Mouse (Mus musculus) stomach, postnatal 0 days (tissue): ENCODE results near the gene Slc10a7.

Experiments used
- CTCF ChIP-seq: IDR thresholded peaks from 2 replicates; pipeline ENCODE4 v1.5.1; 2016; ENCODE audit warnings: antibody characterized with exemption, low read depth, mild to moderate bottlenecking, moderate library complexity
- EP300 ChIP-seq: optimal IDR thresholded peaks from 2 replicates; pipeline ENCODE3; 2016; ENCODE audit warnings: antibody characterized with exemption

- no peak for TF ChIP-seq EP300
- TF ChIP-seq CTCF: no peak
Observed at GRCm38 (mm10) chr8:78642376-78642775, 133.2 kb downstream of the Slc10a7 start.
